Mouse (Mus musculus) lung, adult 2 months (tissue): ENCODE results near the gene Swi5.

Experiments
- CTCF ChIP-seq: fragments of 200-500 bp; IDR thresholded peaks from 2 replicates; pipeline ENCODE4 v1.5.1; 2011; ENCODE audit warnings: mild to moderate bottlenecking, low read length, control low read depth; ENCODE audit not compliant: insufficient read depth
- POLR2A ChIP-seq: fragments of 200-500 bp; IDR thresholded peaks from 2 replicates; pipeline ENCODE4 v1.6.1; 2011; ENCODE audit warnings: low read depth, mild to moderate bottlenecking, control low read depth, low read length, borderline replicate concordance; ENCODE audit errors: extremely low read depth

DNA sequence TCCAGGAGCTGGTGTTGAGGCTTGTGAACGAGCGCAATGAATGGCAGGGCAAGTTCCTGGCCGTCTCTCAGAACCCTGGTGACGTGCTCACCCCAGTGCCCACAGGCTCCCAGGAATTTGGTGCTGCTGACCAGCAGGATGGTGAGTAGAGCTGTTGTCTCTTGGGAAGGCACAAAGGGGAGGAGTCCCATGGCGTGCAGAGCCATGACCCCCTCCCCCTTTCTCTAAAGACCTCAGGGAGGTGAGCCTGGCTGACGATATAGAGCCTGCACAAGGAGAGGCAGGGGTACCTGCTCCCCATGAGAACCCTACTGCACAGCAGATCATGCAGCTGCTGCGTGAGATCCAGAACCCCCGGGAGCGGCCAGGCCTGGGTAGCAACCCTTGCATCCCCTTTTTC is 18.3 kb upstream of the Swi5 start:
- TF ChIP-seq CTCF (no peak), POLR2A (no peak)
